Mouse (Mus musculus) hindbrain, embryonic 16.5 days (tissue): ENCODE results near the gene Smoc2. TPM values are rescaled to one million over a fixed set of nuclear protein-coding genes. Genes with fewer than 3 reads are reported as not detected.

Source experiments
- ATAC-seq: fragments of 200-750 bp; cut with Nextera tagmentation; 2 replicates; pipeline ENCODE4 v1.8.0; 2017; ENCODE audit warnings: moderate TSS enrichment, moderate library complexity
- H3K27ac ChIP-seq: fragments of 300-500 bp; sonication (generic); 2 replicates; pipeline ENCODE4 v1.5.1; 2014; ENCODE audit warnings: low read depth, mild to moderate bottlenecking, control low read depth, low read length, moderate library complexity
- H3K27me3 ChIP-seq: fragments of 300-500 bp; sonication (generic); replicated peaks from 2 replicates; pipeline ENCODE4 v1.6.1; 2014; ENCODE audit warnings: low read length; ENCODE audit not compliant: control insufficient read depth, insufficient read depth
- H3K36me3 ChIP-seq: fragments of 300-500 bp; sonication (generic); 2 replicates; pipeline ENCODE4 v1.6.1; 2014; ENCODE audit warnings: mild to moderate bottlenecking, low read length, moderate library complexity, mixed read lengths; ENCODE audit not compliant: control insufficient read depth, insufficient read depth
- H3K4me1 ChIP-seq: fragments of 300-500 bp; sonication (generic); 2 replicates; pipeline ENCODE4 v1.6.1; 2014; ENCODE audit warnings: low read depth, low read length; ENCODE audit not compliant: control insufficient read depth, insufficient read depth
- H3K4me2 ChIP-seq: fragments of 300-500 bp; sonication (generic); 2 replicates; pipeline ENCODE4 v1.6.1; 2014; ENCODE audit warnings: mild to moderate bottlenecking, low read length, control low read depth, moderate library complexity
- H3K4me3 ChIP-seq: fragments of 300-500 bp; sonication (generic); 2 replicates; pipeline ENCODE4 v1.5.1; 2014; ENCODE audit warnings: mild to moderate bottlenecking, low read length, control low read depth, moderate library complexity
- H3K9ac ChIP-seq: fragments of 300-500 bp; sonication (generic); 2 replicates; pipeline ENCODE4 v1.6.1; 2014; ENCODE audit warnings: low read depth, mild to moderate bottlenecking, control low read depth, low read length, moderate library complexity
- H3K9me3 ChIP-seq: fragments of 300-500 bp; sonication (generic); 2 replicates; pipeline ENCODE4 v1.6.1; 2014; ENCODE audit warnings: mild to moderate bottlenecking, low read length, moderate library complexity; ENCODE audit not compliant: control insufficient read depth
- WGBS: fragments of 180-500 bp; shearing (Covaris S2); extraction: QIAGEN DNeasy Blood & Tissue Kit; methylation state at CpG from one replicate; pipeline ENCODE4 v1.1.7; 2014; 5-methylcytosine and 5-hydroxymethylcytosine counted together
- polyA plus RNA-seq: library from polyadenylated mRNA; unstranded; fragments of >200 nt; fragmentation: Nextera tagmentation; extraction: Ambion mirVana; gene quantifications from 2 replicates; pipeline ENCODE4 v1.2.1, GENCODE M21; 2015

The Smoc2 gene
- 6.8 and 7.8 TPM in 2 replicates for polyA plus RNA-seq

DNA sequence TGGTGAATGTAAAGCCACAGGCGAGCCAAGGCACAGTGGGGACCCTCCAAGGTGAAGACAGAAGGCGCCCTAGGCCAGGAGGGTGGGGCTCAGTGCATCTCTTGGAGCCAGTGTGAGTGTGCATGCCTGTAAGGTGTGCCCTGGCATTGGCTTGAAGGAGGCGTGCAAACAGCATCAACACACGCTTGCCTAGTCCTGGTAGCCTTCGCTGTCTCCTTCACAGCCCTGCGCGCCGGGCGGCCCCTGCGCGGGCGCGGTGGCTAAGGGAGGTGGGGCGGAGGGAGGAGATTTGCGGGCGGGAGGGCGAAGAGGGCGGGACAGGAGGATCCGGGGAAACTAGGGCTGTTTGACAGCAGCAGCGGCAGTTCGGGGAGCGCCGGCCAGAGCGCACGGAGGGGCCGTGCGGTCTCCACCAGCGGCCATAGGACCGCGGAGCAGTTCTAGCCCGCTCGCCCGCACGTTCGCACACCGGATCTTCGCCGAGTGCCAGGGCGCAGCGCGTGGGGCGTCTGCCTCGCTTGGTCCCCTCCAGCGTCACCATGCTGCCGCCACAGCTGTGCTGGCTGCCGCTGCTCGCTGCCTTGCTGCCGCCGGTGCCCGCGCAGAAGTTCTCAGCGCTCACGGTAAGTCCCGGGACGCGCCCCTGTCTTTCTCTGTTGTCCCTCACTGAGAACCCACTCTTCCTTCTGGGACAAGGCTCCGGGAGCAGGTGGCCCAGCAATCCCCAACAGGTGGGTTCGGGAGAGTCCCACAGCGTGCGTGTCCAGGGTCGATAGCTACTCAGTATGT is at the start of gene Smoc2:
Gene Smoc2, plus strand, starts transcription at position 330 of the 789 bp plus-strand sequence.
- Histone ChIP-seq H3K27ac (no peak within 1 kb of the TSS), H3K4me2 (peak within 1 kb of the TSS; percentile 94), H3K9ac (peak within 1 kb of the TSS; percentile 44), H3K9me3 (no peaks in the 10 kb centered on the region), H3K4me1 (peaks cover 13% of the 10 kb centered on the region), H3K27me3 (peaks cover 45% of the 10 kb centered on the region), H3K36me3 (no peaks in the 10 kb centered on the region), H3K4me3 (peak within 1 kb of the TSS; percentile 58)
- under 1% methylated on average over 56 of the region's 61 CpGs for WGBS
- peak; percentile 84 for ATAC-seq

DNA sequence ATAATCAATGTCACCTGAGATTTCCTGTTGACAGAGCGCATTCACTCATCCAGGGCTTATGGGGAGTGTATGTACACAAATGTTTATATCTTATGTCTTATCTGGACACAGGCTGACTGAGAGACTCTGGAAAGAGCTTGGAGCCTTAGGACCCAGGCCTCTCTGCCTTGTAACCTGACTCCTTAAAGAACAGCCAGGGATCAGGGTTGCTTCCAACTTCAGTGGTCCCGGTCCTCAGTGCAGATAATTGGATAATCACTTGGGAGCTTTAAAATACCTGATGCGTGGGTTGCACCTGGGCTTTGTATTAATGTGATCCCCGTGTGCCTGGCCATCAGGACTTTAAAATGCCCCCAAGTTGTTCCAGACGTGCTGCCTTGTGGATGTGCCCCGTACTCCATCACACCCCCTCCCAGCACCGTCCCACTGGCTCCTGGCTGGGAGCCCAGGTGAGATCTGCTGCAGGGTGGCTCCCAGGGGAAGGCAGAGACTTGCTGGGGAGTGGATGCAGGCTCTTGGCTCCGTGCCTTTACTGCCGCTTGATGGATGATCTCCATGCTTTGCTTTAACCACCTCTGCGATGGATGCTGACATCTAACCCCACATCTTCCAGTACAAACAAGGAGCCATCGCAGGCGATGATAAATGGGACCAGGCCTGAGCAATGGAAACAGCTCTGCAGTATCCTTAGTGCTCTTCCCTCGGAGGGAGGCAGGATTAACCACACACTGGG is 48.4 kb upstream of the Smoc2 start:
- H3K9ac ChIP-seq: no peak overlapping the region
- ATAC-seq: peak; percentile 44; the same call in 1 of the 2 replicates
- WGBS: 20% methylated on average over 13 of the region's 13 CpGs

DNA sequence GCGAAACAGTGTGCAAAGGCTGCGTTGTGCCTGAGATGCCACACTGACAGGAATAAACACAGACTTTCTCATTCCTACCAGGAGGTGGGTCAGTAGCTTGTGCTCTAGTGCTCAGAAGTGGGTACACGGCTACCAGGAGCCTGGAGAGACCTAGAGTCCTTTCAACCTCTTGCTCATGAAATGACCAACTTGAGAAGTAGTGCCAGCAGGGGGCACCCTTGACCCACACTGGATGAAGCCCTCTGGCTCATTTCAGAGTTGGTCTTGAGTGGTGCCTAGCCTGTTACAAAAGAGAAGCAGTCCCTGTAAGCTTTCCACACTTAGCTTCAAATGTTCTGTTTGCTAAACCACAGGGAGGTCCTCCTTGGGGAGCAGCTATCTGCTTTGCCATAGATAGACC is 46.7 kb upstream of the Smoc2 start:
- Histone ChIP-seq H3K4me3 (no peak overlapping the region), H3K27me3 (no peaks in the 10 kb centered on the region), H3K9ac (no peak overlapping the region), H3K9me3 (no peaks in the 10 kb centered on the region), H3K27ac (no peak overlapping the region), H3K4me1 (peaks cover 5% of the 10 kb centered on the region), H3K36me3 (no peaks in the 10 kb centered on the region), H3K4me2 (no peak overlapping the region)
- 56% methylated on average over 3 of the region's 3 CpGs for WGBS
- peak; percentile 55 for ATAC-seq

More for the DNA sequence above, 48.4 kb upstream of the Smoc2 start:
- H3K27ac ChIP-seq: no peak overlapping the region
- peaks cover 5% of the 10 kb centered on the region for H3K4me1 ChIP-seq
- H3K27me3 ChIP-seq: no peaks in the 10 kb centered on the region
- H3K4me2 ChIP-seq: no peak overlapping the region
- H3K9me3 ChIP-seq: no peaks in the 10 kb centered on the region
- H3K36me3 ChIP-seq: no peaks in the 10 kb centered on the region
- H3K4me3 ChIP-seq: no peak overlapping the region

DNA sequence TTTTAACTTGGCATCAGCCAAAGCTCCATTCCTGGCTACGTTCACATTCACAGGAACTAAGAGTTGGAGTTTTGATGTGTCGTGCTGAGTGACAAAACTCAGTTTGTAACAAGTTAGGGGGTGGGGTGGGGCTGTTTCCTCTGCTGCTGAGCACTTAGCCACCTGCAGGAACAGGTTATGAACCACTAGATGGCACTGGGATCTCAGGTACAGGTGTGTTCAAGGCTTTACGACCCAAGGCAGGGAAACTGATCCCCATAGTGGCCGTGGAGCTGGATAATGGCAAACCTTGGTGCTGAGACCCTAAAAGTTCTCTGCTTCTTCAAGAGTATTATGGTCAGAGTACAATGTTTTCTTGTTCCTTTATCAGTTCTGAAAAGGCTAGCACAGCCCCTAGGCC is 45.6 kb upstream of the Smoc2 start:
- no peak overlapping the region for H3K27ac ChIP-seq
- WGBS: 68% methylated on average over 4 of the region's 4 CpGs
- ATAC-seq: no peak
- no peaks in the 10 kb centered on the region for H3K9me3 ChIP-seq
- H3K9ac ChIP-seq: no peak overlapping the region
- no peaks in the 10 kb centered on the region for H3K27me3 ChIP-seq
- H3K4me2 ChIP-seq: no peak overlapping the region
- no peak overlapping the region for H3K4me3 ChIP-seq
- peaks cover 5% of the 10 kb centered on the region for H3K4me1 ChIP-seq
- H3K36me3 ChIP-seq: no peaks in the 10 kb centered on the region

DNA sequence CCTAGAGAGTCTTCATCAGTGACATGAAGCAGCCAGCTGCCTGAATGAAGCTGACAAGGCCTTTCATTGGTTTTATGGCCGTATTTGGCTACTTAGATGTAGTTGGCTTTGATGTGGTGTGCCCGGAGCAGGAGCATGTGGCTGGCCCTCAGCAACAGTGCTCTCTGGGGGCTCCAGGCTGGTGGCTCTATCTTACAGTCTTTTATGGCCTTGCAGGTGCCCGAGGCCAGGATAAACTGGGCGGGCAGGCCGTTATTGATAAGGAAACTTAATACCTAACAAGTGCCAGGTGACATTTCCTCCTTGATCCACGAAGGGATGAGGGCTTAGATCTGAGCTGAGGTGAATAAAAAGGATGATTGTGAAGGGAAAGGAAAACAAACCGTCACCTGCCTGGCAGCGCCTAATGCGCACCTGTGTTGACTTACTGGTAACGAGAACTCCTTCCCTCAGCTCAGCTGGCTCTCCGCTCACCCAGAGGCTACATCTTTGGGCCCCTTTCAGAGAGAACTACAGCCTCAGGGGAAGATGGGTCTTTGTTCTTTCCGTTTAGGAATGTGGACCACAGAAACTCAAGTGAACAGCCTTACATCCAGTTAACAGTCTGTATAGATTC is 44.4 kb upstream of the Smoc2 start:
- no peak overlapping the region for H3K9ac ChIP-seq
- H3K27me3 ChIP-seq: no peaks in the 10 kb centered on the region
- no peaks in the 10 kb centered on the region for H3K9me3 ChIP-seq
- WGBS: 75% methylated on average over 12 of the region's 12 CpGs
- H3K27ac ChIP-seq: no peak overlapping the region
- no peak overlapping the region for H3K4me3 ChIP-seq
- H3K36me3 ChIP-seq: no peaks in the 10 kb centered on the region
- H3K4me1 ChIP-seq: peaks cover 5% of the 10 kb centered on the region
- ATAC-seq: no peak
- H3K4me2 ChIP-seq: no peak overlapping the region

DNA sequence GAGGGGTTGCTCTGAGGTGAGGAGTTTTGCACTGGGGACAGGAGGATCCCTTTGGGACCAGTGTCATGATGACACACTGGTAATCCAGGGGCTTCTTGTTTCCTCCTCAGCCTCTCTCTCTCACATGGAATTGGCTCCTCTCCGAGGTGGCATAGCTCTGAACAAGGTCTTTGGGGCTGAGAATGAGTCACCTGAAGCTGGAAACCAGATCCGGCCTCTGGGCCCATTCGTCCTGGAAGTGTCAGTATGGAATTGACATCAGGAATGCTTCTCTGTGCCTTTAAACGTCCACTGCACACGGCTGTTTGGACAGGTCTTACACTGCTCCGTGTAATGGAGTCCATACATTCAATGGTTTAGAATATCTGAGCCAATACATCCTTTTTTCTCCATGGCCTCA is 42.2 kb upstream of the Smoc2 start:
- Histone ChIP-seq H3K27ac (no peak overlapping the region), H3K27me3 (no peaks in the 10 kb centered on the region), H3K4me1 (no peaks in the 10 kb centered on the region), H3K9me3 (no peaks in the 10 kb centered on the region), H3K4me2 (no peak overlapping the region), H3K4me3 (no peak overlapping the region), H3K36me3 (no peaks in the 10 kb centered on the region), H3K9ac (no peak overlapping the region)
- ATAC-seq: no peak
- WGBS: 75% methylated on average over 6 of the region's 6 CpGs

DNA sequence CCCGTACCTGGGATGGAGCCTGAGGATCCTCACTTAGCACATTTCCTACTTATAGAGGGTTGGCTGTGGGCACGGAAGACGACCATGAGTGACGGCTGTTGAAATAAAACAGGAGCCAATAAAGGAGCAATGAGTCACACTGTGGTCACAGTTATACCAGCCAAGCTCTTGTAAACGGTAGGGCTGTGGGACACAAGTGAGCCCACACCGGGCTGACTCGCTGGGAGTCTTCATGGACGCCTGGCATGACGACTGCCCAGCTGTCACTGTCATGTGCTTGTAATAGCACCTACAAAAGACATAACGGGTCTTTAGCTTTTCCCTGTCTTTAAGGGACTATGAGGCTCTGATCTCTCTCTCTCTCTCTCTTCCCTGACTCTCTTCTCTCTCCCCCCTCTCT is 39.3 kb upstream of the Smoc2 start:
- ATAC-seq: no peak
- Histone ChIP-seq H3K4me3 (no peak overlapping the region), H3K27me3 (no peaks in the 10 kb centered on the region), H3K9me3 (no peaks in the 10 kb centered on the region), H3K4me2 (no peak overlapping the region), H3K27ac (no peak overlapping the region), H3K4me1 (no peaks in the 10 kb centered on the region), H3K36me3 (no peaks in the 10 kb centered on the region), H3K9ac (no peak overlapping the region)
- WGBS: 86% methylated on average over 10 of the region's 10 CpGs

DNA sequence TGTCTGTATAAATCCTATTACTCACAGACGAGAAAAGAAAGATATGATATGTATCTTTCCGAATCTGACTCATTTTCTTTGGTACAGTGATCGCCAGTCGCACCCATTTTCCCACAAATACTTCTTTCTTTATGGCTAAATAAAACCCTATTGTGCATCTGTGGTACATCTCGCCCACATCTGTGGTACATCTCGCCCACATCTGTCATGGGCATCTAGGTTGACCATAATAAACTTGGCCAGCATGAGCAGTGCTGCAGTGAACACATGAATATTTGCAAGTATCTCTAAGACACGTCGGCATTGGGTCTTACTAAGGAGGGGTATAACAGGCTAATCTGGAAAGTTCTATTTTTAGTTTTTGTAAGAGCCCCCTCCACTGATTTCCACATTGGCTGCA is 36.7 kb upstream of the Smoc2 start:
- 91% methylated on average over 8 of the region's 8 CpGs for WGBS
- H3K9me3 ChIP-seq: no peaks in the 10 kb centered on the region
- H3K27me3 ChIP-seq: no peaks in the 10 kb centered on the region
- no peak overlapping the region for H3K9ac ChIP-seq
- H3K4me2 ChIP-seq: no peak overlapping the region
- H3K36me3 ChIP-seq: no peaks in the 10 kb centered on the region
- ATAC-seq: no peak
- H3K4me1 ChIP-seq: no peaks in the 10 kb centered on the region
- no peak overlapping the region for H3K27ac ChIP-seq
- no peak overlapping the region for H3K4me3 ChIP-seq
